Mouse (Mus musculus) large intestine, adult 2 months (tissue): ENCODE data around the gene Lrpap1. TPM values are rescaled to one million over a fixed set of nuclear protein-coding genes. Genes with fewer than 3 reads are reported as not detected.

ENCODE experiments used
- DNase-seq: peaks from one replicate; pipeline ENCODE4 v3.0.0-alpha.2; 2012; ENCODE audit warnings: low read depth, low spot score
- WGBS: fragments of 180-500 bp; shearing (Covaris S2); methylation state at CpG from one replicate; pipeline ENCODE4 v1.1.7; 2018; 5-methylcytosine and 5-hydroxymethylcytosine counted together
- polyA plus RNA-seq: library from polyadenylated mRNA; depleted of rRNA; stranded (reverse); fragments of >200 nt; gene quantifications from 2 replicates; pipeline ENCODE4 v1.2.3, GENCODE M21; 2012; rRNA removed

Lrpap1 gene
- 18.5 and 20.5 TPM in 2 replicates for polyA plus RNA-seq

GRCm38 (mm10) chr5:35104960-35105921, at the start of gene Lrpap1:
Gene Lrpap1 (minus strand): TSS chr5:35105766.
- DNase-seq = peak; percentile 70
- WGBS = under 1% methylated on average over 39 of the region's 39 CpGs

GRCm38 (mm10) chr5:35149939-35150338, 44.4 kb upstream of the Lrpap1 start:
- no peak for DNase-seq
- 76% methylated on average over 5 of the region's 5 CpGs for WGBS

- no peak for DNase-seq
- WGBS = 60% methylated on average over 4 of the region's 4 CpGs
Measured at GRCm38 (mm10) chr5:35149526-35149925, 44.0 kb upstream of the Lrpap1 start.

- DNase-seq = no peak
- WGBS = 64% methylated on average over 8 of the region's 8 CpGs
Measured at GRCm38 (mm10) chr5:35147963-35148767, 42.6 kb upstream of the Lrpap1 start.

GRCm38 (mm10) chr5:35147155-35147962, 41.8 kb upstream of the Lrpap1 start:
- no peak for DNase-seq
- 21% methylated on average over 2 of the region's 2 CpGs for WGBS

GRCm38 (mm10) chr5:35146747-35147146, 41.2 kb upstream of the Lrpap1 start:
- 79% methylated on average over 2 of the region's 2 CpGs for WGBS
- no peak for DNase-seq

GRCm38 (mm10) chr5:35144716-35145115, 39.1 kb upstream of the Lrpap1 start:
- 52% methylated on average over 2 of the region's 2 CpGs for WGBS
- no peak for DNase-seq

- 64% methylated on average over 10 of the region's 10 CpGs for WGBS
Measured at GRCm38 (mm10) chr5:35143460-35144245, 38.1 kb upstream of the Lrpap1 start.

GRCm38 (mm10) chr5:35142910-35143309, 37.3 kb upstream of the Lrpap1 start:
- no peak for DNase-seq
- 58% methylated on average over 1 of the region's 1 CpGs for WGBS

More at GRCm38 (mm10) chr5:35143460-35144245, 38.1 kb upstream of the Lrpap1 start:
- no peak for DNase-seq

GRCm38 (mm10) chr5:35141316-35141715, 35.8 kb upstream of the Lrpap1 start:
- WGBS = 48% methylated on average over 3 of the region's 3 CpGs
- DNase-seq = no peak

- WGBS = 72% methylated on average over 11 of the region's 11 CpGs
- DNase-seq = no peak
Measured at GRCm38 (mm10) chr5:35138183-35138611, 32.6 kb upstream of the Lrpap1 start.

GRCm38 (mm10) chr5:35137510-35138182, 32.1 kb upstream of the Lrpap1 start:
- WGBS = 81% methylated on average over 13 of the region's 13 CpGs
- no peak for DNase-seq

GRCm38 (mm10) chr5:35135903-35136302, 30.3 kb upstream of the Lrpap1 start:
- 22% methylated on average over 5 of the region's 5 CpGs for WGBS
- peak; percentile 16 for DNase-seq

GRCm38 (mm10) chr5:35134286-35134685, 28.7 kb upstream of the Lrpap1 start:
- no peak for DNase-seq
- WGBS = 84% methylated on average over 3 of the region's 3 CpGs

- 92% methylated on average over 4 of the region's 4 CpGs for WGBS
- DNase-seq = no peak
Measured at GRCm38 (mm10) chr5:35133468-35133867, 27.9 kb upstream of the Lrpap1 start.

GRCm38 (mm10) chr5:35132278-35132980, 26.9 kb upstream of the Lrpap1 start:
- DNase-seq = no peak
- WGBS = 94% methylated on average over 9 of the region's 9 CpGs

GRCm38 (mm10) chr5:35131773-35132172, 26.2 kb upstream of the Lrpap1 start:
- peak; percentile 13 for DNase-seq
- WGBS = 10% methylated on average over 7 of the region's 7 CpGs

GRCm38 (mm10) chr5:35131237-35131636, 25.7 kb upstream of the Lrpap1 start:
- WGBS = 17% methylated on average over 1 of the region's 1 CpGs
- no peak for DNase-seq
